Mouse (Mus musculus) ovary, postnatal 10 days (tissue): ENCODE data around the gene Rhcg.

Experiments
- DNase-seq: peaks from one replicate; pipeline ENCODE4 v3.0.0; 2022; ENCODE audit warnings: low spot score

The Rhcg gene

DNA sequence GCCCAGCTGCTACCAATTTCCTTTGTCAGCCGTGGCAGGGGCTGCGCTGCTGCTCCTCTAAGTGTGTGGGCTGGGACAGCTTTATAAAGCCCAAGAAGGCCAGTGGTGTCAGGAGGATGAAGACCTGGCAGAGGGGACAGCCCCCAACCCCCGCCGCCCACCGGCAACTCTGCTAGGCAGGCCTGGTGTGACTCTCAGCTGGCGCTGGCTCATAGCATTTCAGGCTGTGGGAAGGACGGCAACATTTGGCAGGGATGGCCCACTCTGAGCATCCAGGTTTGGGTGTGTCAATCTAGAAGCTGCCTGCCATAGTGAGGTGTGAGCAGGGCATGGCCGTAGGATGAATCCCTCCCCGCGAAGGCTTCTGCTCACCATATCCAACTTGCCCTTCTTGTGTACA is 17.3 kb downstream of the Rhcg start:
- no peak for DNase-seq

DNA sequence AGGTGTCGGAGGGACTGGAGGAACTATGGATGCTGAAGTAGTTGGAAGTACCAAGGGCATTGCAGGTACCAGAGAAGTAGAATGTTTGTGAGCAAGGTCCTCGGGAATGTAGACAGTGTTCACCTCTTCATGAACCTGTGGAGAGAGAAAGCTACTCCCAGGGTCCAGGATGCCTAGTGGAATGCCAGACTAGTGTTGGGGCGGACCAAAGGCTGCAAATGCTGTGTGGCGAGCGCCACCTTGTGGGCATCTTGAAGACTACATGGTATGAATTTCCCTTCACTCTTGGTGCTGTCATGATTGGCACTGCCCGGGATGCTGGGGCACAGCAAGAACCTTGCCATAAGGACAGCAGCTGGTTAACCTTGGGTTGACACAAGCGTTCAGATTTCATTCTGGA is 22.6 kb downstream of the Rhcg start:
- peak; percentile 43 for DNase-seq

DNA sequence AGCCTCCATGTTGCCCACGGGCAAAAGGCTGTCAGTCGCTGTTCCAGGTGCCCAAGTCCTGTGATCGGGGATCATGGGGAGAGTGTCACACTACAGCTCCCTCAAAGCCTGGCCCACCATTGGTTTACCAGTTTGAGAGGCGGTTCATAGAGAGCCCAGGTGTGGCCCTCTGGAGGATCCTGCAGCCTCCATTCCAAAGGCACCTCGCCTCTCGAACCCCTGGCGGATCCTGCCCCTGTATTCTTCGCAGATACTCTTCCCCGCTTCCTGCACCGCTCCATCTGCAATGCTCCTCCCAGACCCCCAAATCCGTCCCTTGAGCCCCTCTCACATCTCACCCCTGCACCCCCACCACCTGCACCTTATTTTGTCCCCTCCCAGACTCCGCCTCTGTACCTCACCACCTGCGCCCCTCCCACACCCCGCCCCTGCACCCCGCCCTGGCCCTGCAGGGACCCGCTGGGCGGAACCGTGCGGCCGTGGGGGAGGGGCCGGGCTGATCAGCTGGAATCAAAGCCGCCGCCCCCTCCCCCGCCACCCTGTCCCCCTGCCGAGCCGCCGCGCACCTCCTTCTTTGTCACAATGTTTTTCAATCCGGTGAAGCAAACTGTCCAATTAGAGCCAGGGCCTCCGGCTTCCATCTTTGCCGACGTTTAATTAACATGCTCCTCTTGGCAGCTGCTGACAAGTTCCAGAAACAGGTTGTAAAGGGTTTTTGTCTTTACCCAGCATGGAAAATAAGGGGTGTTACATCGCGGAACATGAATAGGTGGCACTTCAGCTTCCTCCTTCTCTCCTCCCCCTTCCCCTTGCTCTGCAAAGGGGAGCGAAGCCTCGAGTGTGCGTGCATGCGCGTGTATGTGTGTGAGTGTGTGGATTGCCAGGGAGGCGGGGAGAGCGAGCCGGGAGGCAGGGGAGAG is 25.4 kb downstream of the Rhcg start:
- DNase-seq, result no peak

DNA sequence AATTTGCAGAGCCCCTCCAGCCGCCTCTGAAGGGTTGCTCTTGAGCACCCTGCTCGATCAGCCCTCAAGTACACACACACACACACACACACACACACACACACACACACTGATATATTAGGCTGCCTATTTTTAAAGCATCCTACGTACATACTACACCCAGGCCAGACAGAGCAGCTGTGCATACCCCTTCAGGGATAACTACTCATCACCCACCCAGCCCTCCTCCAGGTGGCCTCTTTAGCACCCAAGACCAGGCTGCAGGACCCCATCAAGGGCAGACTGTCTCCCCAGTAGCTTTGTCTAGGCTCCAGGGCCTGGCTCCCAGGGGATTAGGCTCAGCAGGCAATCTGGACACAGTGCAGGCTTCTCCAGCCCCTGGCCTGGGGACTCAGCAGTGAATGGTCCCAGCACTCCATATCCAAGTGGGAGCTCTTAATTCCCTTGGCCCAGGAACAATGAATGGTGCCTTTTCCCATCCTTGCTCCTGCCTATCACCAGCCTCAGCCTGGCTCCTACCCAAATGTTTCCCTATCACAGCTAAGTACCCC is 26.8 kb downstream of the Rhcg start:
- DNase-seq, result no peak

DNA sequence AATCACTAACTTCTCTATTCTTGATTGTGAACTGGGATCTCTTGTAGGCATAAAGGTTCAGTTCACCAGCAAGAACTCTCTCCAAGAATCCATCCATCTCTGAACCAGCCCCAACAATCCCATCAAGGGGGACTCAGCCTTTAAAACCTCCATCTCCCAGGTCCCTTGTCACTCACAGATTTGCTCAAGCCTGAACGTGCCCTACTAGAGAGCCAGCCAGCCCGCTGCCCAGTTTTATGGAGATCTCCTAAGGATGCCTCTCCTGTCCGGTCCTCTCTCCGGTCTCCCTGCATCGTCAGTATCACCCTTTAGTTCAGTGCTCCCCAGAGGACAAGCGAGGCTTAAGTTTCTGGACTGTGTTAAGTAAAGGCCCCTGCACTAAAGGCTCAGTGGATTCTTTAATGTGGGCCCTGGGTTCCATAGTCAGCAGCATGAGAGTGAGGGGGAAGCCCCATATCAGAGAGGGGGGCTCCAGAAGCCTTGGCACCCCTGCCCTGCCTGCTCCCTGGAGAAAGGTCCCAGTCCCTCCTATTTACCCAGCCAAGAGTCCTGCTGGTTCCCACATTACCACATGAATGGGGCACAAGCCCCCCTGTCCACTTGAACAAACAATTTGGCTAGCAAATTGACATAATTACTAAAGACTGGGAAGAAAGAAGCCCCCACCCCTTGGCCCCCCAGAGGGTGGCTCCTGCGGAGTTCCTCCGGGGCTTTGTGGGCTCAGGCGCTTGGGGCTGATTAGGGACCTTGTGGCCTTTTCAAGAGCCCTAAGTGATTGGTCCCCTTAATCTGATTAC is 27.5 kb downstream of the Rhcg start:
- no peak for DNase-seq

DNA sequence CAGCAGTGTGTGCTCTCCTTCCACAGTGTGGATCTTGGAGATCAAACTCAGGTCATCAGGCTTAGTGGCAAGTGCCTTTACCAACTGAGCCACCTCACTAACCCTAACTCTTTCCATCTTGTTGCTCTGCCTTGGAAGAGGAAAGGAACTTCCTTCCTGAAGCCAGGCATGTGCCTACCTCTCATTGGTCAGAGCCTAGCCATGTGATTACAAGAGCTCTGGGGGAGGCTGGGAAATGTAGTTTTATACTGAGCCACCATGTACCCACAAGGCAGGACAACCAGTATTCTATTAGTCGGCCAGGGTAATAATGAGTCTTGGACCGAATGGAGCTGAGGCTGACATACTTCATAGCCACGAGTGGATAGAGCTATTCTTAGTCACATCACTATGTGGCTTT is 29.2 kb downstream of the Rhcg start:
- no peak for DNase-seq

DNA sequence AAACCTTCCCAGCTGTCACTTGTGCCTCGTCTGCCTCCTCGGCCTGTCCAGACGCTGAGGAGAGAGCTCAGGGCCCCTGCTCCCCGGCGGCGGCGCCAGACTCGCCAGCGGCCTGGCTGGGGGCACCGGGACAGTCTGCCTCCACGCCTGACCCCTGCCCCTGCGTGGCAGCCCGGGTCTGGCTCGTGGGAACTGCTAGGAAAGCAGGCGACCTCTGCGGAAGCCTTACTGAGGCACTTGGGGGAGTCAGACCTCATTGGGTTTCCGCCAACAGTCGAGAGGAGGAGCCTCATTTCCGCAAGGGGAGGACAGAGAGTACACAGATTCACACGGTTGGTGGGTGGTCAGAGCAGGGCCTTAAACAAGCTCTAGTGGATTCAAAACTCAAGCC is 38.6 kb downstream of the Rhcg start:
- DNase-seq, result no peak

DNA sequence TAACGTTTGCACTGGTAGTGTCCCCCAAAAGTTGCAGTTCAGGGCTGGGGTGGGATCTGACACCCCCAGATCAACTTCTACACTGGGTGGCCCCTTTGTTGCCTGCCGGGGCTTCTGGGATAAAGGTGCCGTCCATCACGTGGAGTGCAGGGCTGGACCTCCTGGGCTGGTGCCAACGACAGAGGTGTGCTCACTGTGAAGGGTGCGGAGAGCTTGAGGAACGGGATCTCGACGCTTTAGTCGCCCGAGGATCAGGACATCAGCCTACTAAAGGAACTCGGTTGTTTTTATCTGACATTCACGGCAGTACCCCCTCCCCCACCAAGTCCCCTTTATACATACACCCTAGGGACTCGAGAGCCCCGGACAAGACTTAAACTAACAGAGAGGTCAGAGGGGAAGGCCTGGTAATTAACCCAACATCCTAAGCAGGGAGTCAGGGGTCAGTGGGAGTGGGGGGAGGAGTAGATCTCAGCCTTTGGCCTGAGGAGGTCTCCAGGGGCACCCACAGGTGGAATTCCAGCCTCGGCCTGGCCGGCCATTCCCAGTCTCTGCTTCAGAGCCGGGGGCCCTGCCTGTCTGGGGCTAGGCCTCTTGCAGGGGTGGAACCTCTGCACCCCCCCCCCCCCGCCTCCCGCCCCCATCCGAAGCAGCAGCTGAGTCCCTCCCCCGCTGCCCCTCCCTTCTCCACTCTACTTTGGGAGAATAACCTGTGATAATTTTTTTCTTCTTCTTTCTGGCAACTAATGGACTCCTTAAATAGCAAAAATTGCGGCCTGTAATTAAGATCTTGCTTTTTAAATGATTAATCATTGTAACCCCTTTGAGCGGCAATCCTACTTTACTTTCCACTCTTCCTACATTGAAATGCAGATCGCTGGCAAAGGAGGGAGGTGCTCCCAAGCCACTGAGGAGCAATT is 39.3 kb downstream of the Rhcg start:
- DNase-seq, result no peak

- DNase-seq, result no peak
Observed at GRCm38 (mm10) chr7:79577096-79577874, 40.2 kb downstream of the Rhcg start.

DNA sequence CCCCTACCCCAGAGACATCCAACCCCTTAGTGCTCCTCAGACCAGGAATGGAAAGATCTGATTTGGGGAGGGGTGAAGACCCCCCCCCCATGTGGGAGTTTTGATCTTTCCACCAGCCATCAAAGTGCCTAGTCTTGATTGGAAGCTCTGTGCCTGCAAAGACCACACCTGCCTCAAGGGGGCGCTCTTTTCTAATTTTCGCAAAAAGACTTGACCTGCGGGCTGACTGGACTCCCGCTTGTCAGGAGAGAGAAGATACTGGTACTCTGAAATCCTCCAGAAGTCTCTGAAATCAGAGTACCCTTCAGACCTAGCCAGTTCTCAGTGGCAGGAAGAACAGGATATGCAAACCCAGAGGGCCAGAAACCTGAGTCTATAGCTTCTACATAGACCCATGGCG is 40.8 kb downstream of the Rhcg start:
- no peak for DNase-seq

- no peak for DNase-seq
Observed at GRCm38 (mm10) chr7:79572191-79572818, 45.2 kb downstream of the Rhcg start.

- no peak for DNase-seq
Observed at GRCm38 (mm10) chr7:79568937-79569535, 48.4 kb downstream of the Rhcg start.

- no peak for DNase-seq
Observed at GRCm38 (mm10) chr7:79568212-79568611, 49.2 kb downstream of the Rhcg start.

DNA sequence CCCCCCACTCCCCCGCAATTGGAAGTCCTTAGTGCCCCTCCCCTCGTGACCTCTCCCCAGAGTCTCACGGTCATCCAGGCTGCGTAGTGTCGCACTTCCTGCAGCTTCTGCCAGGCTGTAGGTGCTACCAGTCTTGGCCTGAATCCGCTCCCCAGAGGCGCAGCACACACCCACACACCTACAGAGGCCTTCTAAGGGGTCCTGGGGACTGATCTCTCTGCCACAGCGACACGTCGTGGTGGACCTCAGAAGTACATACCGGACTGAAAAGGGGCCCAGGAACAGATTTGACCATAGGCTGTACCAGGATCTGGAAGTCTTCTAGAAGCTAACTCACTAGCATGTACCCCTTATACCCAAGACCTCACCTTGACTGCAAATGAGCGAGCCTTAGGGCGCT is 53.8 kb downstream of the Rhcg start:
- no peak for DNase-seq

- no peak for DNase-seq
Observed at GRCm38 (mm10) chr7:79562385-79562784, 55.1 kb downstream of the Rhcg start.

- no peak for DNase-seq
Observed at GRCm38 (mm10) chr7:79558698-79559097, 58.8 kb downstream of the Rhcg start.

- no peak for DNase-seq
Observed at GRCm38 (mm10) chr7:79557728-79558221, 59.7 kb downstream of the Rhcg start.

DNA sequence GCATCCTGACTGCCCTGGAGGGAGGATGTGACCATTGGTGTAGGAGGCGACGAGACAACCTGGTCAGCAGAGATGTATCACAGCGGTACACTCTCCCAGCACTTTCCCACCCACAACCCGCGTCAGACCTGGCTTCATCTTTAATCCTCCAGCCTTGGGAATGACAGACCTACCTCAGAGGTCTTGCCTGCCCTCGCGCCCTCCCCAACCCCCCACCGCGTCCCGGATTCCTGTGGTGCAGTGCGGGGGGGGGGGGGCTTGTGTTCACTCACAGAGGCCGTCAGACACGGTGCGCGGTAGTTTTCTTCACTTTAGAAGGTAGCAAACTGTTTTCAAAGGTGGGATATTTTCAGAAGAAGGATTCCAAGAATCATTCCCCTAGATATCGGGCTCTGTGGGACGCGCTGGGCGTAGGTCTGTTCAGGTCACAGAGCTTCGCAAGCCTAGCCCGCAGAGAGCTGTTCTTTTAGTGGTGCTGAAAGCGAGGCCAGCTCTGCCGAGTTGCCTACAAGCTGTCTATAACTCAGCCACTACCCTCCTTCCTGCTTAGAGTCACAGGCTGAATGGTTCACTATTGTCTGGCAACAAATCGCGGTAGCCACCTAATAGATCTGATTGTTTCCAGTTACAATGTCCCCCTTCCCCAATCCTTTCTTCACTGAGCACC is 62.0 kb downstream of the Rhcg start:
- DNase-seq, result no peak

DNA sequence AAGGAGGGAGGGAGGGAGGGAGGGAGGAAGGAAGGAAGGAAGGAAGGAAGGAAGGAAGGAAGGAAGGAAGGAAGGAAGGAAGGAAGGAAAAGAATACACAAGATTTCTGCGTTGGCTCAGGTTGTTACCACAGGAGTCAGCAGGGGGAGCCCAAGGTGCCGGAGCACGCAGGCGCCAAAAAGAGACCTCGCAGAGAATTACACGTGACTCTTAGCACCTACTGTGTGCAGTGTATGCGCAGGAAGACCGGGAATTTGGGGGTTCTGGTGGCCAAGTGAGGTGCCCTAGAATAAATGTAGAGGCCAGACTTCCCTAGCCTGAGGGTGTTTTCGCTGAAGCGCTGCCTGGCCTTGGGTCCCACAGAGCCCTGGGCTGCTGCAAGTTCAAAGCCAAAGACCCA is 64.8 kb downstream of the Rhcg start:
- no peak for DNase-seq
